Mouse (Mus musculus) hindlimb bud, embryonic 11.5 days (tissue): Measurements from ENCODE around the gene Blm.
A peak's percentile ranks its signal among the peaks of the same experiment; 100 is the strongest.

Experiments used
- DNase-seq: peaks from one replicate; pipeline ENCODE4 v3.0.0-alpha.2; 2012; ENCODE audit warnings: low read depth, low spot score; ENCODE audit errors: extremely low spot score

The Blm gene

GRCm38 (mm10) chr7:80464831-80465230 lies 70.1 kb downstream of the Blm start:
- DNase-seq, result no peak

- DNase-seq, result no peak
Measured at GRCm38 (mm10) chr7:80461891-80462290, 73.0 kb downstream of the Blm start.

- no peak for DNase-seq
Measured at GRCm38 (mm10) chr7:80460892-80461291, 74.0 kb downstream of the Blm start.

GRCm38 (mm10) chr7:80460199-80460598 lies 74.7 kb downstream of the Blm start:
- DNase-seq, result no peak

- no peak for DNase-seq
Measured at GRCm38 (mm10) chr7:80457831-80458343, 77.0 kb downstream of the Blm start.

- no peak for DNase-seq
Measured at GRCm38 (mm10) chr7:80457241-80457640, 77.7 kb downstream of the Blm start.

GRCm38 (mm10) chr7:80456327-80456726 lies 78.6 kb downstream of the Blm start:
- no peak for DNase-seq

- DNase-seq, result no peak
Measured at GRCm38 (mm10) chr7:80455505-80456160, 79.3 kb downstream of the Blm start.

GRCm38 (mm10) chr7:80454786-80455185 lies 80.1 kb downstream of the Blm start:
- DNase-seq, result no peak

- DNase-seq, result no peak
Measured at GRCm38 (mm10) chr7:80453997-80454396, 80.9 kb downstream of the Blm start.

- DNase-seq, result no peak
Measured at GRCm38 (mm10) chr7:80453121-80453520, 81.8 kb downstream of the Blm start.

- no peak for DNase-seq
Measured at GRCm38 (mm10) chr7:80452241-80452640, 82.7 kb downstream of the Blm start.

GRCm38 (mm10) chr7:80451550-80452232 lies 83.2 kb downstream of the Blm start:
- DNase-seq, result no peak

- DNase-seq, result no peak
Measured at GRCm38 (mm10) chr7:80450354-80450753, 84.6 kb downstream of the Blm start.

GRCm38 (mm10) chr7:80449620-80450091 lies 85.3 kb downstream of the Blm start:
- no peak for DNase-seq

GRCm38 (mm10) chr7:80447336-80447735 lies 87.6 kb downstream of the Blm start:
- no peak for DNase-seq

GRCm38 (mm10) chr7:80446221-80446878 lies 88.6 kb downstream of the Blm start:
- no peak for DNase-seq

GRCm38 (mm10) chr7:80445492-80445891 lies 89.4 kb downstream of the Blm start:
- DNase-seq, result peak; percentile 50

GRCm38 (mm10) chr7:80444401-80445249 lies 90.3 kb downstream of the Blm start:
- DNase-seq, result no peak

GRCm38 (mm10) chr7:80443124-80443523 lies 91.8 kb downstream of the Blm start:
- DNase-seq, result no peak
